Mouse (Mus musculus) cerebellum, adult 2 months (tissue): ENCODE measurements at regions not wholly inside any gene's neighbourhood (a gene's known extent, or its start where the extent isn't known, plus 50 kb on each side); places are given as distances from the start of the nearest gene placed in this dataset.

Experiments used
- CTCF ChIP-seq: fragments of 200-500 bp; IDR thresholded peaks from 2 replicates; pipeline ENCODE4 v1.5.1; 2011; ENCODE audit warnings: low read depth, mild to moderate bottlenecking, control low read depth, low read length, moderate library complexity, borderline replicate concordance; ENCODE audit not compliant: insufficient read depth
- POLR2A ChIP-seq: fragments of 200-500 bp; IDR thresholded peaks from 2 replicates; pipeline ENCODE4 v1.6.1; 2011; ENCODE audit warnings: low read length, control low read depth, borderline replicate concordance; ENCODE audit not compliant: insufficient read depth

DNA sequence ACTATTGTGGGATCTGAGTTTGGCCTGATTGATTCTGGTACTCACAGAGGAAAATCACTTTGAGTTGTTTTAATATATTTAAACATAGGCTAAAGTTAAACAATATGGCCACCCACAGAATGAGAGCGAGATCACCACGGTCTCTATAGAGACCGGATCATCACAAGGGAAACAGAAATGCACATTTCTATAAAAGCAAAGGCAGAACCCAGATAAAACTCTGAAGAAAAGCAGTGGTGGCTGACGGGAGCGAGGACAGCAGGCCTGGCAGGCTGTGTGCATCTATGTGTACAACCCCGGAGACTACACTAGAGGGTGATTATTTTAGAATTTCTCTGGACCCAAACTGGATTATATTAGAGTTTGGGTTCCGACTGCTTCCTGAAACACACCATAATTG lies 168.8 kb downstream of the Thbs2 start:
- no peak for TF ChIP-seq CTCF
- no peak for TF ChIP-seq POLR2A
